In the genomic region with DNA sequence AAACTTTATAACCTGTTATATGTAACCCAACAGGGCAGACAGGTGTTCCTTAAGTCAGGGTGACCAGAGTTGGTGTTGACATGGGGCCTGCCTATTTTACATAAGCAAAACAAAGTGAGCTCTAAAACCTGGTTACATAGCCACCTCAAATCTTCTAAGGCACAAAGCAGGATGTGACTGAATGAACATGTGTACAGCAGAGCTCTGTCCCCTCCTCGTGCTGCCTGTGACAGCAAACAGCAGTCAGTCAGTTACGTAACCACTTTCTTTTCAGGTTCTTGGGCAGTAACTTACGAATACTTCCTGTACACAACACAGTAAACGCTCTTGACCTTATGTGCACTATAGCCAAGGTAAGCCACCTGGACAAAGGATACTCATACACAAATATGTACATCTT, we compare ENCODE assay signal across 25 mouse cellular contexts. TPM values are rescaled to one million over a fixed set of nuclear protein-coding genes. Genes with fewer than 3 reads are reported as not detected.
A peak's percentile ranks its signal among the peaks of the same experiment; 100 is the strongest.
DNase-seq lines count a peak whose midpoint lies in the region; ATAC-seq and TF ChIP-seq lines count a peak whose summit lies in the region.
"Had no signal": no experiment of that assay in that cellular context is flagged by ENCODE, and none has a peak within 500 bp of the region (broad histone marks: within the 10 kb centered on the region; RNA-seq: fewer than 3 reads in every experiment).

No protein-coding gene starts in this region.

- no peak overlapping the region for H3K4me3 ChIP-seq in lung, postnatal 0 days (ENCODE audit: low read depth, low read length)
- H3K4me3 ChIP-seq: heart, embryonic 15.5 days; limb, embryonic 15.5 days; midbrain, embryonic 13.5 days; neural tube, embryonic 15.5 days; stomach, embryonic 15.5 days had no signal

- H3K36me3 ChIP-seq in lung, postnatal 0 days (ENCODE audit: insufficient read depth, low read length): no peaks in the 10 kb centered on the region
- H3K36me3 ChIP-seq: heart, embryonic 15.5 days had no signal

- peak; percentile 45 for DNase-seq in lung, postnatal 0 days (ENCODE audit: low spot score)
- DNase-seq in lung, postnatal 14 days: no peak
- DNase-seq in A20 (ENCODE audit: low read depth, low spot score): peak; percentile 20
- DNase-seq in naive thymus-derived CD4-positive, alpha-beta T cell, adult 2 months (ENCODE audit: low read depth): peak; percentile 80
- no peak for DNase-seq in cerebellum, adult 9-10 months
- DNase-seq in frontal cortex, postnatal 10 days (ENCODE audit: low spot score in 2 of 2): no peak
- no peak for DNase-seq in kidney, adult 11 months
- DNase-seq: adrenal gland, postnatal 10 days; B cell, adult 2 months; cerebellum, postnatal 10 days; heart, postnatal 4 days; kidney, adult 9 months; kidney, postnatal 25 days; right cerebral cortex, postnatal 14 days; thymus, adult 2 months had no signal

- 57% methylated on average over 4 of the region's 4 CpGs for WGBS in lung, postnatal 0 days

- ATAC-seq in lung, postnatal 0 days: no peak
- ATAC-seq in common myeloid progenitor, adult 5-6 weeks (replicated peaks; ENCODE audit: low read depth, poor library complexity, severe bottlenecking): 0 out of 2 replicates have a peak, but pooled peaks have one; percentile 54
- ATAC-seq: hindbrain, postnatal 0 days; midbrain, embryonic 13.5 days had no signal

- TF ChIP-seq EP300 in lung, postnatal 0 days (IDR thresholded peaks at IDR 0.05): no peak

- no peak overlapping the region for H3K27ac ChIP-seq in lung, postnatal 0 days (ENCODE audit: low read length)
- H3K27ac ChIP-seq: heart, embryonic 15.5 days; hindbrain, postnatal 0 days; limb, embryonic 15.5 days; midbrain, embryonic 13.5 days; neural tube, embryonic 15.5 days; stomach, embryonic 15.5 days had no signal

- H3K4me1 ChIP-seq in lung, postnatal 0 days (ENCODE audit: insufficient read depth, low read depth, low read length): no peaks in the 10 kb centered on the region
- H3K4me1 ChIP-seq: limb, embryonic 15.5 days; stomach, embryonic 15.5 days had no signal

- H3K9ac ChIP-seq in lung, postnatal 0 days (replicated peaks; ENCODE audit: low read depth): no peak overlapping the region
- H3K9ac ChIP-seq: heart, embryonic 15.5 days; limb, embryonic 15.5 days; midbrain, embryonic 13.5 days; neural tube, embryonic 15.5 days; stomach, embryonic 15.5 days had no signal

- no peaks in the 10 kb centered on the region for H3K9me3 ChIP-seq in lung, postnatal 0 days (ENCODE audit: low read length)
- H3K9me3 ChIP-seq: heart, embryonic 15.5 days; limb, embryonic 15.5 days; midbrain, embryonic 13.5 days; neural tube, embryonic 15.5 days; stomach, embryonic 15.5 days had no signal

- H3K27me3 ChIP-seq in lung, postnatal 0 days (replicated peaks; ENCODE audit: insufficient read depth, low read length): no peaks in the 10 kb centered on the region
- H3K27me3 ChIP-seq: heart, embryonic 15.5 days; limb, embryonic 15.5 days; midbrain, embryonic 13.5 days; neural tube, embryonic 15.5 days; stomach, embryonic 15.5 days had no signal

- TF ChIP-seq CTCF in lung, postnatal 0 days (IDR thresholded peaks at IDR 0.05): no peak

- H3K4me2 ChIP-seq in lung, postnatal 0 days (replicated peaks; ENCODE audit: low read depth, low read length): no peak overlapping the region
- H3K4me2 ChIP-seq: heart, embryonic 15.5 days; limb, embryonic 15.5 days; midbrain, embryonic 13.5 days; neural tube, embryonic 15.5 days; stomach, embryonic 15.5 days had no signal

RNA-seq across cellular contexts. Expression of a gene that starts 11.4 kb away (rescaled TPM):
- polyA plus RNA-seq in lung, postnatal 0 days (2015; fragmentation: Nextera tagmentation; extraction: Ambion mirVana): 0.06 and 0.18 TPM in 2 replicates
- not detected in 2 replicates for total RNA-seq in common myeloid progenitor, adult 5-6 weeks (2017)
- total RNA-seq: gastrocnemius, adult 8-10 months; heart, adult 8-10 months; heart, postnatal 4 days had no signal

RNA-seq across cellular contexts. Expression of a gene that starts 38.5 kb away (rescaled TPM):
- 0.11 and 0.19 TPM in 2 replicates for polyA plus RNA-seq in lung, postnatal 0 days (2015; fragmentation: Nextera tagmentation; extraction: Ambion mirVana)
- 0.50 TPM in 1 of 2 replicates, not detected in the other for total RNA-seq in common myeloid progenitor, adult 5-6 weeks (2017)
- total RNA-seq: gastrocnemius, adult 8-10 months had no signal
- polyA plus RNA-seq: liver, embryonic 16.5 days had no signal

RNA-seq across cellular contexts. Expression of a gene that starts 51.2 kb away (rescaled TPM):
- 11.4 and 12.5 TPM in 2 replicates for polyA plus RNA-seq in lung, postnatal 0 days (2015; fragmentation: Nextera tagmentation; extraction: Ambion mirVana)
- 25.8 and 30.9 TPM in 2 replicates for total RNA-seq in common myeloid progenitor, adult 5-6 weeks (2017)

RNA-seq across cellular contexts. Expression of a gene that starts 51.8 kb away (rescaled TPM):
- polyA plus RNA-seq in lung, postnatal 0 days (2015; fragmentation: Nextera tagmentation; extraction: Ambion mirVana): 12.1 and 12.7 TPM in 2 replicates
- total RNA-seq in common myeloid progenitor, adult 5-6 weeks (2017): 16.2 and 18.9 TPM in 2 replicates

Comparison
In these comparisons a context has a peak if more than half of its experiments do, and no peak if none do; other contexts are left out.
1. DNase-seq: peak in lung, postnatal 0 days (single experiment), A20 (single experiment) and naive thymus-derived CD4-positive, alpha-beta T cell, adult 2 months (single experiment); none in lung, postnatal 14 days (single experiment), cerebellum, adult 9-10 months (single experiment), frontal cortex, postnatal 10 days (0 of 2) and kidney, adult 11 months (single experiment).